Mouse (Mus musculus) cerebellum, adult 11 months (tissue): ENCODE data around the gene Mospd3.

ENCODE experiments used
- DNase-seq: peaks from one replicate; pipeline ENCODE4 v3.0.0; 2022

Gene Mospd3

DNA sequence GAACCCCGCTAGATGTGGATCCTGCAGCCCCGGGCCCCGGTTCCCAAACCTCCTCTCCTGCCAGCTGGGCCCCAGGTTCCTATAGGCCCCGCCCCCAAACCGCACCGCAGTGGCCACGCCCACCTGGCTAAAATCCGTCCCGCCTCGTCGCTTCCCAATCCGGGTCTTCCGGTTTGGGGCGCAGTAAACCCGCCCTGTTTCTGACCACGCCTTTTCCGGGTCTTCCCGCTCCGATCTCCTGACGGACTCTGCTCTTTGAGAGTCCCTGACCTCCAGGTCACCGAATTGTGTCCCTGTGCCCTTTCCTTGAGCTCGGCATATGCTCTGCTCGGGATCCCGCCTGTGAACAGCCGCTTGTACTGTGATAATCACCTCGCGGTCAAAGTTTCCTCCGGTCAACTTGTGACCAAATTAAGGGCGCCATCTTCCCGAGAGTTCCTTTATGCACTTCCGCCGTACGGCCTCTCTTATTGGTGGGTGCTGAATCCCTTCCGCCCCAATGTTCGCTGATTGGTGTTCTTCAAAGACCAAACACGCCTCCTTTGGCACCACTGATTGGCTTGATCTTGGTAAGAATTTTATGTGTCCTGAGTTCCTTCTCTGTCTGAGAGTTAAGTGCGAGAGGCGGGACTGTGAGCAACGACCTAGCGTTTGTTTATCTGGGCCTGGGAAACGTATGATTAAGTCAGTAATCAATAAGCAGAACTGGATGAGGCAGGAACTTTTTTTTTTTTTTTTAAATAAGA lies at the start of gene Mospd3:
Gene Mospd3, minus strand, starts transcription at position 440 of the 746 bp plus-strand sequence.
- DNase-seq = peak; percentile 95

- DNase-seq = no peak
Measured at GRCm38 (mm10) chr5:137649669-137650571, 49.1 kb upstream of the Mospd3 start.

GRCm38 (mm10) chr5:137649251-137649650 lies 48.4 kb upstream of the Mospd3 start:
- no peak for DNase-seq

GRCm38 (mm10) chr5:137647827-137648601 lies 47.2 kb upstream of the Mospd3 start:
- DNase-seq = no peak

DNA sequence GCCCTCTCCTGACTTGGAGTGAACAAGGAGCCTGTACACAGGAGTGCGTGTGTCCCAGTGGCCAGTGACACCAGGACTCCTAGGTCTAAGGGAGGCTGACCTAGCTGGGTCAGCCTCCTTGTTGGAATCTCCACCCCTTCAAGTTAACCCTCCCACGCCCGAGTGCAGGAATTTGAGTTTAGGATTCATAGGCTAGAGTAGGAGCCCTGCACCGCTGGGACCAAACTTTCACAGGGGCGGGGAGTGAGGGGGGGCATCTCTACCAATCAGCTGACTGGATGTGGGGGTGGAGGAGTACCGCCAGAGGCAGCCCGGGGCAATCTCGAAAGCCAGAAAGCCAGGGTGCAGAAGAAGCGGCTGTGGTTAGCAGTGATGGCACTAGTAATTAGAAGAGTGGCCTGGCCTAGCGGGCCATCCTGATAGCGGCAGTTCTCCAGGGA lies 44.8 kb upstream of the Mospd3 start, which contains the start of gene Irs3:
Gene Irs3, minus strand, starts transcription at position 63 of the 440 bp plus-strand sequence.
- DNase-seq = no peak

- DNase-seq = no peak
Measured at GRCm38 (mm10) chr5:137645091-137645651, 44.3 kb upstream of the Mospd3 start.

- no peak for DNase-seq
Measured at GRCm38 (mm10) chr5:137644484-137644883, 43.6 kb upstream of the Mospd3 start.

DNA sequence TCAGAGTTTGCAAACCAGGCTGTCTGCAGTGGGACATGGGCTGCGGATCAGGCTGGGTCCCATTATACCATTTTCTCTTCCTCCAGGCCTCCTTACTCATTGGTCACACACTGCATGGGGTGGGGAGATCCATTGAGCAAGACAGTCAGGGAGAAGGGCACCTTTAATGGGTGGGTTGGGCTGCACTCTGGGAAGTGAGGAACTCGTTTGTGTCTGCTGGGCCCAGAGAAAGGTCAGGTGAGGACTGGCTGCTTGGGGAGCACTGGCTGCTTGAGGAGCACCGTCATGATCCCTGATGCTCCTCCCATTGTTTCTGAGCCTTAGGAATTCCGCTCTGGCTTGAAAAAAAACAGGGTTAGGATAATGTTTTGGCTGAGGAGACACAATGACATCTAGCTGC lies 42.0 kb upstream of the Mospd3 start:
- DNase-seq = no peak

- no peak for DNase-seq
Measured at GRCm38 (mm10) chr5:137641054-137641453, 40.2 kb upstream of the Mospd3 start, which contains the start of gene Sap25. Gene Sap25, plus strand, starts transcription at chr5:137641334.

DNA sequence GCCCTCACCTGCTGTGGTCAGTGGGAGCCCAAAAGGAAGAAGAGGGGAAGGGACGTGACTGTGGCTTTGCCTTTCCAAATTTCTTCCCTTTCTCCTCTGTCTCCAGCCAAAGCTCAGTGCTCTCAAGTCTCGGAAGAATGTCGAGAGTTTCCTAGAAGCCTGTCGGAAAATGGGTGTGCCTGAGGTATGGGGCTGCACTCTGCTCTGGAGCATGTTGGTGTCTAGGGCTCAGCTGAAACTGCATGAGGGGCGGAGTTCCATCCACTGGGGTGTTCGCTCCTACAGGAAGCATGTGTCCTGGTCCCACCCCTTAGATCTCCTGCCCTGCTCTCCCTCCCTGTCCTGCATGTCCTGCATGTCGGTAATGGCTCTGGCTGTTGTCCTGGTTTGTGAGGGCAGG lies 38.6 kb upstream of the Mospd3 start:
- DNase-seq = no peak

DNA sequence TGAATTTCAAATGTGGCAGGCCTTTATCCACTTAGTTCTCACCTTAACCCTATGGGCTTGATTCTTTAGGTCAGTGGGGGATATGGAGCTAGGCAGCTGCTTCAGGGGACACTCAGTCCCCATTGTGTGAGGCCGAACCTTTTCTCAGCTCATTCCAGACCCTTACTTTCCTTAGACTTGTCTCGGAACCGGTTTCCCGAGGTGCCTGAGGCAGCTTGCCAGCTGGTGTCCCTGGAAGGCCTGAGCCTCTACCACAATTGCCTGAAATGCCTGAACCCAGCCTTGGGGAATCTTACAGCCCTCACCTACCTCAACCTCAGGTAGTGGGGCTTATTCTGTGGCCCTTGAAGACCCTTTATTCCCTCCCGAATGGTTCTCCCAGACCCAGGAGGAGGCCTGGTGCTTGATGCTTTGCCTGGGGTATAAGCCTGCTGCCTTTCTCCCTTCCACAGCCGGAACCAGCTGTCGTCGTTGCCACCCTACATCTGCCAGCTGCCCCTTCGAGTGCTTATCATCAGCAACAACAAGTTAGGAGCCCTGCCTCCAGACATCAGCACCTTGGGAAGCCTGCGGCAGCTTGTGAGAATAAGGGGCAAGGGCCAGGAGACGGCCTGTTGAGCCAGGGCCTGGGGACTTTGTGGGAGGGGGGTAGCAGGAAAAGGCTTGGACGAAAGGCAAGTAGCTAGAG lies 32.7 kb upstream of the Mospd3 start:
- no peak for DNase-seq

DNA sequence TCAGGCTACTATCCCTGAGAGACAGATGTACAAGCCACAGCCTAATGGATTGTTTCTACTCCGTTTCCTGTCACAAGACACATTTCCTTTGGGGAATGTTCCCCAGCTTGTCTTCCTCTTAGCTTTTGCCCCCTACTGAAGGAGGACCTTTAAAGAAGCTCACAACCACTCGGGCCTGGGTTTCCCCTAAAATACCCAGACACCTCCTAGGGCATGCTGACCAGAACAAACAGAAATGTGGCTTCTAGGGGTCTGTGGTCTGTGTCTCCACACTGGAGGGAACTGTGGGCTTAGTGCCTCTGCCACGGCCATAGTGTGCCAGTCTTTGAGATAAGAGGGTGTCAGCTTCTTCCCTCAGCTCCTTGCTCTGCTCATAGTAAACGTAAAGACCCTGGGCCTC lies 30.7 kb upstream of the Mospd3 start:
- DNase-seq = no peak

DNA sequence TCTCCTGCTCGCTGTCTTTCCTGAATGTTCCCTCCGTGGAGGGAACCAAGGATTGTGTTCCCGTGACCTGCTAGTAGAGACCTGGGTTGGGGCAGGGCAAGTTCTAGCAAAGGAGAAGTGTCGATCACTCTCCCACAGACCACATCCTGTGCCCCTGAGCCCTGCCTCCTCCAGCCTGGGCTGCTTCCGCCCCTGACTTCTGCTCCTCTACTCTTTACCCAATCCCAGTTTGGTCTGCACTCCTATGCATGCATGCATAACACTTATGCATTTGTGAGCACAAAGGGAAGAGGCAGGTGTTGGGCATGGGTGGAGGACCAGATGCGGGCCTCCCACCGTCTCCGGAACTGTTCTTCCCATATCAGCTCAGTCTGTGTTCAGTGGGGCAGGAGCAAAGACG lies 30.3 kb upstream of the Mospd3 start:
- no peak for DNase-seq

DNA sequence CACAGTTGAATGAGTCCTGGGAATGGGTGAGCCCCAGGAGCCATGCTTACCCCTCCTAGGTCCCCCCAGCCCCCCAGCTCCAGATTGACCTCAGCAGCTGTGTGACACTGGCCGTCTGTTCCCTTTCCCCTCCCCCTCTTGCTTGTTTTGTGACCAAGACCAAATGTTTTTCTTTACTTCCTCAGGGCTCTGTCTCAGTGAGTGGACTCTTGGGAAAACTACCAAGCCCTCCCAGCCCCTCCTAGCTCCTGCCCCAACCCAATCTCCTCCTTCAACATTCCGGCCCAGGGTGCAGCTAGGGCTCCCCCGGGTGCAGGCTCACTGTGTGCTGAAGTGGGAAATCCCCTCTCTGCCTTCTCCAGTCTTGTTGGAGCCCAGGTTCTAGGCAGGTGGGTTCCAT lies 29.7 kb upstream of the Mospd3 start:
- no peak for DNase-seq

GRCm38 (mm10) chr5:137629906-137630545 lies 29.2 kb upstream of the Mospd3 start:
- no peak for DNase-seq

GRCm38 (mm10) chr5:137629306-137629721 lies 28.5 kb upstream of the Mospd3 start:
- peak; percentile 68 for DNase-seq

GRCm38 (mm10) chr5:137628498-137629305 lies 27.8 kb upstream of the Mospd3 start, which contains the start of the genes Fbxo24, Lrch4 and Gm20605:
Gene Fbxo24, minus strand, starts transcription at chr5:137629002.
Gene Lrch4, plus strand, starts transcription at chr5:137629121.
Gene Gm20605, plus strand, starts transcription at chr5:137629175.
- DNase-seq = peak; percentile 99

DNA sequence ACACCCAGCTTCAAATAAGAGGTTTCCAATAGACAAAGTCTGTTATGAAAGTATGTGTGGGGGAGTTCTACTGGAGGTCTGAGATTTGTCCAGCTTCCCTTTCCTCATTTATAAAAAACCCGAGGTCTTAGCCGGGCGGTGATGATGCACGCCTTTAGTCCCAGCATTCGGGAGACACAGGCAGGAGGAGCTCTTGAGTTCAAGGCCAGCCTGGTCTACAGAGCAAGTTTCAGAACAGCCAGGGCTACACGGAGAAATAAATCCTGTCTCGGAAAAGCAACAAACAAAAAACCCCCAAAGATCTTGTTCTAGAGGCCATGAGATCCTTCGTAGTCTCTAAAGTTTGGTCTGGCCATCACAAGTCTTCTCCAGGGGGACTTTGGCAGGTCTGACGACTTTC lies 27.1 kb upstream of the Mospd3 start:
- no peak for DNase-seq

DNA sequence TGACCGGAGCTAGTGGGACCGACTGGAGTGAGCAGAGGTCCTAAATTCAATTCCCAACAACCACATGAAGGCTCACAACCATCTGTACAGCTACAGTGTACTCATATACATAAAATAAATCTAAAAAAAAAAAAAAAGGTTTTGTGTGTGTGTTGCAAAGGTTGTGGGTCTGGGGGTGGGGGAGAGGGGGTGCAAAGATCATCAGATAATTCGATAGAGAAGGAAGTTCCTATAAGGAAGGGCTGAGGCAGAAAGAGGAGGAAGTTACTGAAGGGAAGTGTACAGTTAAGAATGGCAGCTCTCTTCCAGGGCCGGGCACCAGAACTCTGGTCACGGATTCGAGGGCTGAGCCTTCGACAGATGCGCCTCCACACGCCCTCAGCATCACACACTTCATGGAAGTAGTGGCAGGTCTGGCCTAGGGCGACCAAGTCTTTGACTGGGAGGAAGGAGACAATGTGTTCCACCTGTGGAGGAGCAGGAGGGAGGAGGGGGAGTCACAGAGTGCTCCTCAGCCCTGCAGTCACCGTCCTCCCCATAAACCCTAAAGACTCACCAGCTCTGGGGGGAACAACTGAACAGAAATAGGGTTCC lies 23.2 kb upstream of the Mospd3 start:
- no peak for DNase-seq

GRCm38 (mm10) chr5:137615347-137615746 lies 14.5 kb upstream of the Mospd3 start:
- DNase-seq = no peak
